Mouse (Mus musculus) left cerebral cortex, adult 11 months (tissue): ENCODE measurements at regions not wholly inside any gene's neighbourhood (a gene's known extent, or its start where the extent isn't known, plus 50 kb on each side); places are given as distances from the start of the nearest gene placed in this dataset.
"Not testable (repeated sequence)": the region's sequence is repeated elsewhere in the genome, so short reads cannot be mapped to it uniquely, and the experiment has no call there.

Source experiments
- DNase-seq: peaks from one replicate; pipeline ENCODE4 v3.0.0; 2022; ENCODE audit warnings: low spot score

DNA sequence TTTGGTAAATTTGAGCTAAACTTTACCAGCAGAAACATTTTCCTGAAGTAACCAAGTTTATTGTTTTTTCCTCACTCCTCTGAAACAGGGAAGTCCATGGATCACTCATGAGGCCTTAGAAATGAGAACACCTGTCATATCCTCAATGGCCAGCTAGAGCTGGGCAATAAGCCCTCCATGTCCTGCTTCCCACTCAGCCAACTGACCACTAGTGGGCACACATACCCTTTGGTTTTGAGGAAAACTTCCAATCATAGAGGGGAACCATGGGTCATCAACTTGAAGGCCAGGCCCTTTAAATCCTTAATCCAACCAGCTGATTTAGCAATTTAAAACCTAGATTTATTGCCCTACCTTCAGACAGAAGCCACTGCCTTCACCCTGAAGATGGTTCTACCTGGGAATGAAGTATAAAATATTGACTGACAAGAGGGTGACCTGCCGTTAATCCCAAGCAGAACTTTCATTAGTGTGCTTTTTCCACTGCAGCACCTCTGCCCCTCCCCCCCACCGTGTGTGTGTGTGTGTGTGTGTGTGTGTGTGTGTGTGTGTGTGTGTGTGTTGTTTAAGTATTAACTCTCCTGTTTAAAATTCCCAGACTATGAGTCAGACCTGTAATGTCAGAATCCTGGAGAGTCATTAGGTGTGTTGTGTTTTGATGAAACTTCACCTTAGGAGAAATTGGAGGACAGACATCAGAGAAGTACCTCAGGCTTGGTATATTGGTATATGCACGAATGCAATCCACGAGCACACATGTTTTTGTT, 312.3 kb downstream of the Hdgfl1 start:
- no peak for DNase-seq

DNA sequence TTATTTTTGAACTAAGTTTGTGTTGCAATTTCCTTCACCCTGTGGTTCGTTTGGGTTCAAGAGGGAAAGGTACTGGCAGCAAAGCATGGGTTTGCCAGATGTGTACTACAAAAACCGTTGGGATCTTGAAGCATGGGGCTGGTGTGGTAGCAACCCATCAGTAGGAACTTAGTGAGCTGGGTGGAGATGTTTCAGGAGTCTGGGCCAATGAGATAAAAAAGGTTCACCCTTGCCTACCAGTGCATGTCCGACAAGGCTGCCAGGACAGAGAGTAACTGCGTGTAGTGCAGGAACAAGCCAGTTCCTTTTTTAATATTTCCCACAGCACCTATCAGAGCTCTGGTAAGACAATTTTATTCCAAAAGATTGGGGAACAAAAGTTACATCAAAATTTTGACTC, 343.3 kb downstream of the Hdgfl1 start:
- DNase-seq, result no peak

DNA sequence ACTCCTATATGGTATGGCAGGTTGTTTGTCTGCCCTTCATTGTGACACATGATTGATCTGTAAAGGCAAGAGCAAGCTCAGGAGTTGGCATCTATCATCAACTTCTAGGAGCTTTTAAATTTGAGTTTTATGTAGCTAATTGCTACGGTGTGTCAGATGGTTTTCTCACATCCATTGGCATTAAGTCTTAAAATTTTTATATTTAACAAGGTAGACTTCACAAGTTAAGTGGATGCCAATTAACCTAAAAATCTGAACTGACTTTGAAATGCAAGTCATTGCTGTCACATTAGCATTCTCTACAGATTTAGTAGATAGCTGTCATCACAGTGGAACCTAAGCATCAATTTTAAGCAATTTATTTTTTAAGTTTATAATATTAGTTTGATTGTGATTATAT, 345.5 kb downstream of the Hdgfl1 start:
- DNase-seq, result no peak

GRCm38 (mm10) chr13:26405757-26406156, 364.2 kb downstream of the Hdgfl1 start:
- no peak for DNase-seq

GRCm38 (mm10) chr13:26404707-26405106, 365.3 kb downstream of the Hdgfl1 start:
- no peak for DNase-seq

- no peak for DNase-seq
Observed at GRCm38 (mm10) chr13:26387861-26388621, 381.9 kb downstream of the Hdgfl1 start.

DNA sequence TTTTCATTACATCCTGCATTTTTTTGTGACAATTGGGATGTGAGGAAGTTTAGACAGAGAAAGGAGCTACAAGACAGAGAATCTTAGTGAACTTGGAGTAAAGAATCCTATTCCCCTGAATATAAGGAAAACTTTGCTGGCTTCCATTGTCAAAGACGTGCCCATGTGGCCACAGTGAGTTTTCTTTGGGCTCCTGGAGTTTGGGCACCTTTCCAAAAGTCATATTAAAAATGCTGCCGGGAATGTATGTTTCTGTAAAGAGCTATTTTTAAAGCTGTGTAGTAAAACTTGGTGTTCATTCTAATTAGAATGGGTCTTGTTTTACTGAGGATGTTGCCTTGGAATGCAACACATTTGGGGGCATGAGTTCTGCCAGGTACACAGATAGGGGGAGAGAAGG, 387.3 kb downstream of the Hdgfl1 start:
- DNase-seq, result no peak

- DNase-seq, result no peak
Observed at GRCm38 (mm10) chr13:26382154-26382553, 387.8 kb downstream of the Hdgfl1 start.

GRCm38 (mm10) chr13:26375546-26375945, 394.4 kb downstream of the Hdgfl1 start:
- no peak for DNase-seq

GRCm38 (mm10) chr13:26365911-26366310, 404.1 kb downstream of the Hdgfl1 start:
- DNase-seq, result not testable (repeated sequence)

GRCm38 (mm10) chr13:26356341-26356740, 413.6 kb downstream of the Hdgfl1 start:
- no peak for DNase-seq

DNA sequence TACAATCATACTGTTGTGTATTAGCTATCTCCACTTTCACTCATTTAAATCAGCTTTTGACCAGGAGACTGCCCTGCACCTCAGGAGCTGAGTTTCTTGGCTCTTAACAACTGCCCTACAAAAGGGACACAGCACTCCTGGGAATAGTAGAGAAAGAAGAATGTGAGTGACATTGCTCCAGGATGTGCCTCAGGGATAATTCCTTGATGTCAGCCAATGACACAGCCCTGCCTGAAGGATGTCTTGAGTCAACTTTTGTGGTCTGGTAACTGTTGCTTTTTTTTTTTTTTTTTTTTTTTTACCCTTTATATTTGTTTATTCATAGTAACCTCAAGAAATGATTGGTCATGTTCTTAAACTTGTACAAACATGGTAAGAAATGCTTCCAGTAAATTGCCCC, 415.5 kb downstream of the Hdgfl1 start:
- DNase-seq, result no peak

DNA sequence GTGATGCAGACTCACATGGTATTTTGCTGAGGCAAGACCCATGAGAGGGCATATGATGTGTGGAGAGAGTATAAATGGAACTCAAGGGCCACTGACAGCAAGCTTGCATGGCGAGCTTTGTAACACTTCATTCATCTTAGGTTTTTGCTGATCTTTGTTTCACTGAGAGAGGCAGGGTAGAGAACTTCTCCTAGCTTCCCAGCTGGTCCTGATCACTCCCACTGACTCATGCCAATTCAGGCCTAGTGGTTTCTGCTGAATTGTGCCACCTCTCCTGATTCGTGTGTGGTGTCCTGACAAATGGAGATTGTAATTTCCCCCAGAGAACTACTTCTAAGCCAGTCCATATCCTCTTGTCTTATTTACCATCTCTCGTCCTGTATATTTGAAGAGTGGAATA, 419.5 kb downstream of the Hdgfl1 start:
- no peak for DNase-seq

- DNase-seq, result no peak
Observed at GRCm38 (mm10) chr13:26338795-26339194, 431.2 kb downstream of the Hdgfl1 start.

DNA sequence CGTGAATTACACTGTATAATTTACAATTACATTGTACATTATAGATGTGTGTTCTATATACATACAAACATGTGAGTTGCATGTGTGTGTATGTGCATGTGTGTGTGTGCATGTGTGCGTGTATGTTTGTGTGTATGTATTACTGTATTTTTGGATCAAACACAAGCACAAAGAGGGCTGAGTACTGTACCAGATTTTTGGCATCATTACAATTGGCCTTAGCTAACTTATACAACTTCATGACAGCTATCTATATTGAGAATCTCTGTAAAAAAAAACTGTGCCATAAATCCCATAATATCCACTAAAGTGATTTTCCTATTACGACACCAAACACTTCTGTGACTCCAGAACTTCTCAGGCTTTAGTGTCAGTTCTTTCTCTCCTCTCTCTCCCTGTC, 444.9 kb downstream of the Hdgfl1 start:
- no peak for DNase-seq

DNA sequence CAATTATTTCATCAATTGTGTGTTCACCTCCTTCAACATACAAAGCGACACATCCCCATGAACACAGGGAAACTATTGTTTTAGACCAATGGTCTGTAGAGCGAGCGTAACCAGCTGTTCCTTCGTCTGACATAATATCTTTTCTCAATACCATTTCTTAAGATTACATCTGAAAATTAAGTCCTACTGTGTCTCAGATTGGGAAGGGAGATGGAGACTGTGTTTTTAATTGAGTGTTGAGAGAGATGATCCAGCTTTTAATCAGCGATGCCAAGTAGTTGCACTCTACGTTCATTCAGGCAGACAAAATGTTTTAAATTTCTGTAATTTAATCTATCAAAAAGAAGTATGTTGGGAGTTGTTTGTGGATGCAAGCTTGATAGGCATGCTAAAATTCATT, 445.3 kb downstream of the Hdgfl1 start:
- no peak for DNase-seq

- no peak for DNase-seq
Observed at GRCm38 (mm10) chr13:26318557-26318956, 451.4 kb downstream of the Hdgfl1 start.

DNA sequence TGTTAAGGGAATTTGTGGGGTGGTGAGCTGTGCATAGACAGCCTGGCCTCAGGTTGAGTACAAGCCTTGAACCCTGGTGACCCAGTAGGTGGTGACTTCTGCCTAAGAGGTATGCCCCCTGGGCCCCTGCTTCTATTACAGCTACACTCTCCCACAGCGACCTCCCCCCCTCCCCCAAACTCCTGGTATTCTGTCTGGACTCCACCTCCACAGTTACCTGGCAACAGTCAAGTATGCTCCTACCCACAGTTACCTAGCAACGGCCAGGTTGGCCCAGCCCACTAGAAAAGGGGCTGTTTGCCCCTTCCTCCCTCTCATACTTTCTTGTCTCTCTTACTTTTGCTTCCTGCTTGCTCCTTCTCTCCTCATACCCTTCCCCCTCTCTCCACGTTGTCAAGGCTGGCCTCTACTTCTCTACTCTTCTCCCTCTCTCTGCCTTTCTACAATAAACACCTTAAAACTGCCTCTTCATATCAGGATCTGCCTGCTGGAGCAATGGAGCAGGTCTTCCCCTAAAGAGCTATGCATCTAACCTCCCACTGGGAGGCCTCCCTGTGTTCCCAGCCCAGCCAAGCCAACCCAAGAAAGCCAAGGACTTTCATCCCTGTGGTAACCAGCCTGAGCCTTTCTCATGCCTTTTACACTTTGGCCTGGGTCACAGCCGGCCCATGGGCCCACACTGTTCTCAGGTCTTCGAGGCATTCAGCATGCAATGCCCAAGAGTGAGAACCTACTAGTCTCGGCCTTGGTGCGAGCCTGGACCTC, 457.5 kb downstream of the Hdgfl1 start:
- DNase-seq, result no peak

GRCm38 (mm10) chr13:26284073-26284444, 485.9 kb downstream of the Hdgfl1 start:
- DNase-seq, result no peak

DNA sequence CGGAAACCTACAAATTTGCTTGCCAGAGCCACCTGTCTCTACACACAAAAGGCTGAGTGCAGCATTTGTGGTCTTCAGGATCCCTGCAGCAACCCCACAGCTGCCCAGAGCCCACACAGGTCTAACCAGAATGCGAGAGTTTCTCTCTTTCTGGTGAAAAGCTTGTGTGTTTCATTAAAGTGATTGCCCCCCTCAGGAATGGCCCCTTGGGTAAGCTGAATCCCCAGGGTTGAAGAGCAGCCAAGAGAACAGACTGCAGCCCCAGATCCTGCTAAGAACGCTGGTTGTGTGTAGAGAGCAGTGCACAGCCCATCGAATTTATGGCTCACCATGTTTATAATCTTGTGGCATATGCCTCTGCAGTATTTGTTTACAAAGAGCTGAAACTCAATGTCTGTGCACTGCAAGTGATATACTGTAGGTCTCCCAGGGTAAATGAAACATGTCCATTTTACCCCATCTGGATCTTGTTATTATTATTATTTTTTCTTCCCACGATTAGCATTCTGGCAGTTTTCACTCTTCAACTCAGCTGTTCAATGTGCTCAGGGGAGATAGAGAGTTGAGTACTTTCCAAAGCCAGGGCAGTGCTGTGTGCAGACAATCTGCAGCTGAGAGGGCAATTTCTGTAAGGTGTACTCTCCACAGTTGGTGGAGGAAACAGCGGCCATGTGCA, 486.4 kb downstream of the Hdgfl1 start:
- DNase-seq, result no peak

GRCm38 (mm10) chr13:26282291-26282690, 487.7 kb downstream of the Hdgfl1 start:
- no peak for DNase-seq

DNA sequence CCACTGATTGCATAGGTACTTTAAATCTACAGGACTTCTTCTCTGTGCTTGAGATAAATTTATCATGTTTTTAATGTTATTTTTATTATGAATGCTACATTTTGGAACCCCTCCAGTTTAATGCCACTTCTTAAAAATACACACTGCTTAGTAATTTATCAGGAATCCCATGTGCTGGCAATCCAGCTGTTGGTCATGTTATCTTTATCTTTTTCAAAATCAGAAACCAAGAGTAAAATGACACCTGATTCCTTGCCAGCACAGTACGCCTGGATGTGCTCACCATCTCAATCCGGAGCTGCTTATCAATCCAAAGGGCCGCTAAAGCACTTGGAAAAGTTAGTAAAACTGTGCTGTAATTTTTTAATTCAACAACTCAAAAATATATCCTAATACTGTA, 497.1 kb downstream of the Hdgfl1 start:
- DNase-seq, result no peak
